Mouse (Mus musculus) intestine, embryonic 15.5 days (tissue): ENCODE data around the gene Stox1. TPM values are rescaled to one million over a fixed set of nuclear protein-coding genes. Genes with fewer than 3 reads are reported as not detected.
A peak's percentile ranks its signal among the peaks of the same experiment; 100 is the strongest.
"Not testable (repeated sequence)": the region's sequence is repeated elsewhere in the genome, so short reads cannot be mapped to it uniquely, and the experiment has no call there.

Source experiments
- ATAC-seq: fragments of 200-750 bp; cut with Nextera tagmentation; 2 replicates; pipeline ENCODE4 v1.8.0; 2017; ENCODE audit warnings: moderate TSS enrichment, moderate library complexity
- H3K27ac ChIP-seq: fragments of 300-500 bp; sonication (generic); 2 replicates; pipeline ENCODE4 v1.5.1; 2015; ENCODE audit warnings: mild to moderate bottlenecking, inconsistent platforms
- H3K27me3 ChIP-seq: fragments of 300-500 bp; sonication (generic); replicated peaks from 2 replicates; pipeline ENCODE4 v1.6.1; 2015; ENCODE audit warnings: inconsistent platforms
- H3K36me3 ChIP-seq: fragments of 300-500 bp; sonication (generic); 2 replicates; pipeline ENCODE4 v1.6.1; 2015; ENCODE audit warnings: inconsistent platforms
- H3K4me1 ChIP-seq: fragments of 300-500 bp; sonication (generic); replicated peaks from 2 replicates; pipeline ENCODE4 v1.6.1; 2015; ENCODE audit warnings: inconsistent platforms
- H3K4me2 ChIP-seq: fragments of 300-500 bp; sonication (generic); replicated peaks from 2 replicates; pipeline ENCODE4 v1.6.1; 2015; ENCODE audit warnings: mild to moderate bottlenecking, inconsistent platforms
- H3K4me3 ChIP-seq: fragments of 300-500 bp; sonication (generic); replicated peaks from 2 replicates; pipeline ENCODE4 v1.5.1; 2015; ENCODE audit warnings: inconsistent platforms
- H3K9ac ChIP-seq: fragments of 300-500 bp; sonication (generic); 2 replicates; pipeline ENCODE4 v1.6.1; 2015; ENCODE audit warnings: inconsistent platforms
- H3K9me3 ChIP-seq: fragments of 300-500 bp; sonication (generic); 2 replicates; pipeline ENCODE4 v1.6.1; 2016; ENCODE audit warnings: inconsistent platforms
- WGBS: fragments of 180-500 bp; shearing (Covaris S2); methylation state at CpG from one replicate; pipeline ENCODE4 v1.1.7; 2015; 5-methylcytosine and 5-hydroxymethylcytosine counted together
- polyA plus RNA-seq: library from polyadenylated mRNA; unstranded; fragments of >200 nt; fragmentation: Nextera tagmentation; extraction: Ambion mirVana; gene quantifications from 2 replicates; pipeline ENCODE4 v1.2.1, GENCODE M21; 2015

Stox1 gene
- 1.0 and 1.1 TPM in 2 replicates for polyA plus RNA-seq

DNA sequence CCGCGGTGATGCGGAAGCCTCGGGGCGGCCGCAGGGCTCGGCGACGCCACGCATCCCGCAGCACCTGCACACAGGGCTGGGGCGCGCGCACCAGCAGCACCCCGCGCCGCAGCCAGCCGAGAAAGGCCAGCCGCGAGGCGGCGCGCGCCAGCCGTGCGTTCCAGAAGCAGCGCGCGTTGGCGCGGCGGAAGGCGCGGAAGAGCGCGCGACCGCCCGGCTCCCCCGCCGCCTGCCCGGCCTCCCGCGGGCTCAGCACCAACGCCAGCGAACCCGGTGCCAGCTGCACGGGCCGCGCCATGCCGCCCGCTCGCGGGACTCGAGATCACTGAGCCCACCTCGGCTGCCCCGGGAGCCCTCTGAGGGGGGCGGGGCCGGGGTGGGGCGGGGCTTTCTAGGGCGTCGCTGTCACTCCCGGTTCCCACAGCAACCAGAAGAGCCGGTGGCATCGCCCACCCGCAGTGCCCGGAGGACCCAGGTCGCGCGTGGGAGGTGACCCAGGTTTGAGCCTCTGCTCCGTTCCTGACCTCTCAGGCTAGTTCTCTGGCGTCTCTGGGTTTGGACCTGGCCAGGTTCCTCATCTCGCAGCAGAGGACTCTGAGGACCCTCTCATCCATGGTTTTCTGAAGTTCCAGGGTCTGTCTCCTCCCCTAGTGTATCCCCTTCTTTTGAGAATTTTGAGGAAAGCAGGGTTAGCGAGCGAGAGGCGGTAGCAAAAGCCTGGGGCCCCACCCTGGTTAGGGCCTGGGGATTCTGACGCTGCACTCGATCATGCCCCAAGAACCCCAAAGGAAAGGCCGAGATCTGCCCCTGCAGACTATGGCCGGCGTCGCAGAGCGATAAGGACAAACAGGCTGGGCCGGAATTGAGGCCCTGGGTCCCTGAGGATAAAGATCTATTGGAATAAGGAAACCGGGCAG, at the start of gene Stox1:
TSS of gene Stox1 (minus strand) at position 358 of the 917 bp plus-strand sequence.
- Histone ChIP-seq H3K4me1 (peaks cover 4% of the 10 kb centered on the region), H3K4me2 (peak within 1 kb of the TSS; percentile 98), H3K9ac (peak within 1 kb of the TSS; percentile 60), H3K27me3 (peaks cover 14% of the 10 kb centered on the region), H3K9me3 (no peaks in the 10 kb centered on the region), H3K36me3 (no peaks in the 10 kb centered on the region), H3K4me3 (peak within 1 kb of the TSS; percentile 84), H3K27ac (no peak within 1 kb of the TSS)
- ATAC-seq, result peak; percentile 91
- under 1% methylated on average over 78 of the region's 85 CpGs for WGBS

DNA sequence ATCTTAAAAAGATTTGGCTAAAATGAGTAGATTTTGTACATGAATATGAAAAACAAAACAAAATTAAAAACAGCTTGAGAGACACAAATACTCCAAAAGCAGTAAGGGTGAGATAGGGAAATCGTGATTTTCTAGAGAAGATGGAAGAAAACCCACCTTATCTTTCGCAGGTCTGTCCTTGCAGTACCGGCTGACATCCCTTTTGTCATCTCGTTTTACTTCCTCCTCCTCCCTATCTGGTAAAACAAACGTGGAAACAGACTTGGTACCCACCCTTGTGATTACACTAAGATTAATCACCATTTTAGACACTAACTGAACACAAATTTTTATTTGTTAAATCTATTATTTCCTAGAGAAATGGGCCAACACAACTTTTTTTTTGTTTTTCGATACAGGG, 24.9 kb upstream of the Stox1 start:
- WGBS, result 75% methylated on average over 6 of the region's 6 CpGs

DNA sequence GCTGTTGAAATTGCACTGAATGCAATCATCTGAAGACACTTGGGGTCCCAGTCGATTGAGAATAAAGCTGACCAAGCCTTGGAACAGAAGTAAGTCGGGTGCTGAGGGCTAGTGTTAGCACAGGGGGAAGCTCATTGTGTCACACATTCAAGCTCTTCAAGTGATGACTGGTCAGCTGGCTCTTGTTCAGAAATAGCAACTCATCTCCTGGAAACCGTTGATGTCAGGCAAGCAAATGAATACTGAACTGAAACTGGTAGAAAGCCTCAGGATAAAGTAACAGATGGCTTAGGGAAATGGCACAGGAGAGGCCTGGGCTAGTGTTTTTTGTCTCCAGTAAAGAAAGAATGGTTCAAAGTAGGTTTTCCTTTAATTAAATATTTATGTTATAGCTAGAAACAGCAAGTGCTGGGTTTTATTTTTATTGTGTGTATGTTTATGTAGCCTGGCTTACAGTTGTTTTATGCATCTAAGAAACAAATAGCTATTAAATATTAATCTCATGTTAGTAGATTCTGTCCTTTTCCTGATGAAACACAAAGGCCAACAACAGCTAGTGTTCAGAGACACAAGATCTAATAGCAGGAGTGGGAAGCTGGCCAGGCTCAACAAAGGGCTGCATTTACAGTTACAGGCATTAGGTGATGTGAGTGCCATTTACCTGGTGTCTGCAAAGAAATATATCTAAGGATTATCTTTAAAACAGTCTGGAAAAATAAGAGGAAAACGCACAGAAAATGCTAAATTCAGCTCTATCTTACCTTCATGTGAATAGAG, 14.2 kb upstream of the Stox1 start:
- no peaks in the 10 kb centered on the region for H3K9me3 ChIP-seq
- H3K27ac ChIP-seq, result no peak overlapping the region
- peaks cover 17% of the 10 kb centered on the region for H3K36me3 ChIP-seq
- no peak overlapping the region for H3K4me2 ChIP-seq
- no peaks in the 10 kb centered on the region for H3K27me3 ChIP-seq
- H3K4me3 ChIP-seq, result no peak overlapping the region
- 76% methylated on average over 4 of the region's 4 CpGs for WGBS
- ATAC-seq, result no peak
- H3K9ac ChIP-seq, result no peak overlapping the region
- H3K4me1 ChIP-seq, result no peaks in the 10 kb centered on the region

More for the DNA sequence above, 24.9 kb upstream of the Stox1 start:
- no peaks in the 10 kb centered on the region for H3K4me1 ChIP-seq
- no peak overlapping the region for H3K27ac ChIP-seq
- H3K9ac ChIP-seq, result no peak overlapping the region
- H3K9me3 ChIP-seq, result no peaks in the 10 kb centered on the region
- peaks cover 39% of the 10 kb centered on the region for H3K36me3 ChIP-seq
- ATAC-seq, result no peak
- H3K4me3 ChIP-seq, result no peak overlapping the region
- no peak overlapping the region for H3K4me2 ChIP-seq
- no peaks in the 10 kb centered on the region for H3K27me3 ChIP-seq

GRCm38 (mm10) chr10:62736965-62737688, 11.2 kb upstream of the Stox1 start:
- H3K4me3 ChIP-seq, result no peak overlapping the region
- H3K36me3 ChIP-seq, result peaks cover 2% of the 10 kb centered on the region; the same call in 1 of the 2 replicates
- H3K27ac ChIP-seq, result no peak overlapping the region
- H3K4me1 ChIP-seq, result no peaks in the 10 kb centered on the region
- ATAC-seq, result no peak
- 41% methylated on average over 4 of the region's 4 CpGs for WGBS
- H3K4me2 ChIP-seq, result no peak overlapping the region
- no peak overlapping the region for H3K9ac ChIP-seq
- no peaks in the 10 kb centered on the region for H3K27me3 ChIP-seq
- H3K9me3 ChIP-seq, result no peaks in the 10 kb centered on the region

GRCm38 (mm10) chr10:62730826-62731225, 4.9 kb upstream of the Stox1 start:
- no peak overlapping the region for H3K9ac ChIP-seq
- H3K27me3 ChIP-seq, result no peaks in the 10 kb centered on the region
- H3K4me3 ChIP-seq, result no peak overlapping the region
- H3K27ac ChIP-seq, result no peak overlapping the region
- 72% methylated on average over 10 of the region's 10 CpGs for WGBS
- no peaks in the 10 kb centered on the region for H3K36me3 ChIP-seq
- ATAC-seq, result no peak
- no peaks in the 10 kb centered on the region for H3K9me3 ChIP-seq
- H3K4me2 ChIP-seq, result no peak overlapping the region
- peaks cover 4% of the 10 kb centered on the region for H3K4me1 ChIP-seq

- H3K27ac ChIP-seq, result no peak overlapping the region
- WGBS, result 11% methylated on average over 7 of the region's 7 CpGs
- H3K9me3 ChIP-seq, result no peaks in the 10 kb centered on the region
- peaks cover 14% of the 10 kb centered on the region for H3K27me3 ChIP-seq
- H3K9ac ChIP-seq, result no peak overlapping the region
- peak overlapping the region; percentile 98 for H3K4me2 ChIP-seq
- H3K36me3 ChIP-seq, result no peaks in the 10 kb centered on the region
- peaks cover 4% of the 10 kb centered on the region for H3K4me1 ChIP-seq
- ATAC-seq, result no peak
- no peak overlapping the region for H3K4me3 ChIP-seq
These were observed 992 bp downstream of the Stox1 start for GRCm38 (mm10) chr10:62724936-62725335.

DNA sequence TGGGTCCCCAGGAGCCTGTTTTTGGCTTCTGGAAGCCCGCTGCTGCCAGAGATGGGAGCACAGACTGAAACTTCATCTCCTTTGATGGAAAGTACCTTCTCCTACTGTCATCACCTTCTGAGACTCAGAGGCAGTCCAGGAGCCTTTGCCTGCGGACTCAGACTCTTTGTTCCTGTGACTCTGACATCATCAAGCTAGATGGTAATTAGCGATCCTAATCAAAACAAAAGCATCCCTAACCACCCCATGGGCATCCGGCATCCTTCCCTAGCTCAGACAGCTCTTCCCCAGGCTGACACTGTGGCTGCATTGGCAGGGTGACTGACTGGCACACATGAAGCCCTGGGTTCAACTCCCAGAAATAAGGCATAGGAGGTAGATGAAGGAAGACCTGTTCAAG, 3.2 kb downstream of the Stox1 start:
- Histone ChIP-seq H3K4me3 (no peak overlapping the region), H3K4me1 (peaks cover 4% of the 10 kb centered on the region), H3K36me3 (no peaks in the 10 kb centered on the region), H3K4me2 (no peak overlapping the region), H3K9me3 (no peaks in the 10 kb centered on the region), H3K9ac (no peak overlapping the region), H3K27ac (no peak overlapping the region), H3K27me3 (peaks cover 14% of the 10 kb centered on the region)
- ATAC-seq, result no peak
- WGBS, result 36% methylated on average over 4 of the region's 4 CpGs

GRCm38 (mm10) chr10:62720574-62720973, 5.4 kb downstream of the Stox1 start:
- not testable (repeated sequence) for H3K27ac ChIP-seq, H3K9ac ChIP-seq, H3K4me3 ChIP-seq, H3K36me3 ChIP-seq, ATAC-seq, H3K4me1 ChIP-seq, H3K9me3 ChIP-seq, H3K4me2 ChIP-seq
- 84% methylated on average over 8 of the region's 8 CpGs for WGBS
- peaks cover 14% of the 10 kb centered on the region for H3K27me3 ChIP-seq

GRCm38 (mm10) chr10:62713457-62713856, 12.5 kb downstream of the Stox1 start:
- Histone ChIP-seq H3K27me3 (no peaks in the 10 kb centered on the region), H3K27ac (no peak overlapping the region), H3K36me3 (no peaks in the 10 kb centered on the region), H3K4me3 (no peak overlapping the region), H3K4me2 (no peak overlapping the region), H3K9me3 (no peaks in the 10 kb centered on the region), H3K9ac (no peak overlapping the region), H3K4me1 (no peaks in the 10 kb centered on the region)
- no peak for ATAC-seq
- WGBS, result 66% methylated on average over 10 of the region's 10 CpGs

GRCm38 (mm10) chr10:62703579-62703978, 22.3 kb downstream of the Stox1 start:
- Histone ChIP-seq H3K27me3 (no peaks in the 10 kb centered on the region), H3K4me3 (no peak overlapping the region), H3K36me3 (no peaks in the 10 kb centered on the region), H3K9ac (no peak overlapping the region), H3K4me1 (no peaks in the 10 kb centered on the region), H3K27ac (no peak overlapping the region), H3K9me3 (no peaks in the 10 kb centered on the region), H3K4me2 (no peak overlapping the region)
- ATAC-seq, result no peak
- WGBS, result 85% methylated on average over 4 of the region's 4 CpGs

GRCm38 (mm10) chr10:62702436-62702835, 23.5 kb downstream of the Stox1 start:
- WGBS, result 81% methylated on average over 4 of the region's 4 CpGs
- no peak for ATAC-seq
- Histone ChIP-seq H3K4me2 (no peak overlapping the region), H3K27ac (no peak overlapping the region), H3K4me1 (no peaks in the 10 kb centered on the region), H3K9ac (no peak overlapping the region), H3K9me3 (no peaks in the 10 kb centered on the region), H3K4me3 (no peak overlapping the region), H3K36me3 (no peaks in the 10 kb centered on the region), H3K27me3 (no peaks in the 10 kb centered on the region)

- no peak overlapping the region for H3K4me3 ChIP-seq
- no peak for ATAC-seq
- H3K27ac ChIP-seq, result no peak overlapping the region
- no peak overlapping the region for H3K9ac ChIP-seq
- H3K4me1 ChIP-seq, result no peaks in the 10 kb centered on the region
- H3K27me3 ChIP-seq, result no peaks in the 10 kb centered on the region
- 51% methylated on average over 8 of the region's 8 CpGs for WGBS
- H3K4me2 ChIP-seq, result no peak overlapping the region
- H3K9me3 ChIP-seq, result no peaks in the 10 kb centered on the region
- H3K36me3 ChIP-seq, result no peaks in the 10 kb centered on the region
These were observed 33.2 kb downstream of the Stox1 start for GRCm38 (mm10) chr10:62692771-62693170.
